Mouse (Mus musculus) stomach, postnatal 0 days (tissue): ENCODE data around the gene Sept6. TPM values are rescaled to one million over a fixed set of nuclear protein-coding genes. Genes with fewer than 3 reads are reported as not detected.

Source experiments
- ATAC-seq: fragments of 200-750 bp; cut with Nextera tagmentation; 2 replicates; pipeline ENCODE4 v1.8.0; 2017; ENCODE audit not compliant: low FRiP score, low TSS enrichment
- DNase-seq: peaks from one replicate; pipeline ENCODE4 v3.0.0-alpha.2; 2016; ENCODE audit warnings: low spot score
- H3K27ac ChIP-seq: fragments of 300-500 bp; sonication (generic); replicated peaks from 2 replicates; pipeline ENCODE4 v1.5.1; 2014; ENCODE audit warnings: mild to moderate bottlenecking, control low read depth
- H3K27me3 ChIP-seq: fragments of 300-500 bp; sonication (generic); 2 replicates; pipeline ENCODE4 v1.6.1; 2014; ENCODE audit warnings: low read length; ENCODE audit not compliant: control insufficient read depth, insufficient read depth
- H3K36me3 ChIP-seq: fragments of 300-500 bp; sonication (generic); 2 replicates; pipeline ENCODE4 v1.6.1; 2014; ENCODE audit warnings: low read length, mixed read lengths; ENCODE audit not compliant: control insufficient read depth, insufficient read depth
- H3K4me1 ChIP-seq: fragments of 300-500 bp; sonication (generic); replicated peaks from 2 replicates; pipeline ENCODE4 v1.6.1; 2014; ENCODE audit warnings: antibody characterized with exemption; ENCODE audit not compliant: control insufficient read depth, insufficient read depth
- H3K4me2 ChIP-seq: fragments of 300-500 bp; sonication (generic); replicated peaks from 2 replicates; pipeline ENCODE4 v1.6.1; 2014; ENCODE audit warnings: low read depth, mild to moderate bottlenecking, control low read depth, moderate library complexity
- H3K4me3 ChIP-seq: fragments of 300-500 bp; sonication (generic); 2 replicates; pipeline ENCODE4 v1.5.1; 2014; ENCODE audit warnings: low read depth, low read length, control low read depth
- H3K9ac ChIP-seq: fragments of 300-500 bp; sonication (generic); 2 replicates; pipeline ENCODE4 v1.6.1; 2014; ENCODE audit warnings: mild to moderate bottlenecking, low read length, control low read depth, mixed read lengths
- H3K9me3 ChIP-seq: fragments of 300-500 bp; sonication (generic); 2 replicates; pipeline ENCODE4 v1.6.1; 2016; ENCODE audit warnings: low read length; ENCODE audit not compliant: control insufficient read depth
- CTCF ChIP-seq: IDR thresholded peaks from 2 replicates; pipeline ENCODE4 v1.5.1; 2016; ENCODE audit warnings: antibody characterized with exemption, low read depth, mild to moderate bottlenecking, moderate library complexity
- EP300 ChIP-seq: optimal IDR thresholded peaks from 2 replicates; pipeline ENCODE3; 2016; ENCODE audit warnings: antibody characterized with exemption
- WGBS: fragments of 180-500 bp; shearing (Covaris S2); extraction: QIAGEN DNeasy Blood & Tissue Kit; methylation state at CpG from one replicate; pipeline ENCODE4 v1.1.7; 2014; 5-methylcytosine and 5-hydroxymethylcytosine counted together
- polyA plus RNA-seq: library from polyadenylated mRNA; unstranded; fragments of >200 nt; fragmentation: Nextera tagmentation; extraction: Ambion mirVana; gene quantifications from 2 replicates; pipeline ENCODE4 v1.2.1, GENCODE M21; 2015

Sept6 gene
- polyA plus RNA-seq, 1 experiment from 2014 or later: 8.1 TPM

- Histone ChIP-seq H3K4me1 (no peaks in the 10 kb centered on the region), H3K36me3 (no peaks in the 10 kb centered on the region), H3K4me3 (no peak overlapping the region), H3K9me3 (no peaks in the 10 kb centered on the region), H3K27me3 (no peaks in the 10 kb centered on the region), H3K9ac (no peak overlapping the region), H3K27ac (no peak overlapping the region), H3K4me2 (no peak overlapping the region)
- TF ChIP-seq CTCF (no peak), EP300 (no peak)
- ATAC-seq: no peak
- WGBS: 59% methylated on average over 4 of the region's 4 CpGs
- no peak for DNase-seq
These were observed 15.3 kb downstream of the Sept6 start for GRCm38 (mm10) chrX:36976272-36976671.

DNA sequence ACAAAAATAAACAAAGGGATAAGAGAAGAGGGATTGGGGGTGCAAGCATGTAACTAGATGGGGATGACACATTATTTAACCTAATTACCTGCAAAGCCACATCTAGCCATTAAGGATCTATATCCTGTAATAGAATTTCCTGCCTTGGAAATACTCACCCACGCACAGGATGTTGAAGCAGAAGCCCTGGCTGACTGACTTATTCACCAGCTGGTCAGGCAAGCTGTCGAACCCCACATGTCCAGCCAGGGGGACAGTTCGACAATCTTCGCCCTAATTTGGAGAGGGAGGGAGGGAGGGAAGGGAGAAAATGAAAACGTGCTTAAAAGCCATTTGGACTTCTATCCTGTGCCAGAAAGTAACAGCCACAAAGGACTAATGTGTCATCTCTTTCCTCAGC, 16.7 kb downstream of the Sept6 start:
- H3K27me3 ChIP-seq: no peaks in the 10 kb centered on the region
- no peak overlapping the region for H3K9ac ChIP-seq
- no peak overlapping the region for H3K4me3 ChIP-seq
- no peaks in the 10 kb centered on the region for H3K4me1 ChIP-seq
- DNase-seq (no peak), ATAC-seq (no peak)
- no peaks in the 10 kb centered on the region for H3K9me3 ChIP-seq
- no peak overlapping the region for H3K4me2 ChIP-seq
- WGBS: 48% methylated on average over 5 of the region's 5 CpGs
- no peak for TF ChIP-seq EP300
- TF ChIP-seq CTCF: no peak
- no peaks in the 10 kb centered on the region for H3K36me3 ChIP-seq
- H3K27ac ChIP-seq: no peak overlapping the region

DNA sequence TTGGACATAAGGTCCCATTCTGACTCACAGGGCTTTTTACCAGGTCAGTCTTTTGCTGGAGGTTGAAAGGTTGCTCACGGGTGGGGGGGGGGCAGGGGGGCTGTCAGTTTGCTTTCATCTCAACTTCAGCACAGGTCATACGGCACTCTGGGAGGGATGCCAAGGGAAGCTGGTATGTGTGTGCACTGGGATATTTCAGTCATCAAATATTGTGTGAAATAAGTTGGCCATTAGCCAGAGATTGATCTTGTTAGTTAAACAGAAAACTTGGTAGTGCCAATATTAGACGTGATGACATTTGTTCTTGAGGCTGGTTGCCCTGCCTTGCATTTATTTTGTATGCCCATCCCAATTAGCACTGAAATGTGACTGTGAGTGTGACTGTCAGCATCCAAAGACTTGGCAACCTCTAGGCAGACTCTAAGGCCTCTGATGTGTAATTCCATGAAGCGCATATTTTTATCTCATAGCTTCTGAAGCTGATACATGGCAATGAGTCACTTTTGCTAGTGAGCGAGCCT, 18.6 kb downstream of the Sept6 start:
- H3K36me3 ChIP-seq: no peaks in the 10 kb centered on the region
- TF ChIP-seq CTCF: no peak
- TF ChIP-seq EP300: no peak
- no peaks in the 10 kb centered on the region for H3K27me3 ChIP-seq
- H3K27ac ChIP-seq: no peak overlapping the region
- no peaks in the 10 kb centered on the region for H3K4me1 ChIP-seq
- WGBS: 49% methylated on average over 5 of the region's 5 CpGs
- DNase-seq (peak; percentile 41), ATAC-seq (no peak)
- H3K9me3 ChIP-seq: no peaks in the 10 kb centered on the region
- no peak overlapping the region for H3K4me2 ChIP-seq
- H3K9ac ChIP-seq: no peak overlapping the region
- H3K4me3 ChIP-seq: no peak overlapping the region

DNA sequence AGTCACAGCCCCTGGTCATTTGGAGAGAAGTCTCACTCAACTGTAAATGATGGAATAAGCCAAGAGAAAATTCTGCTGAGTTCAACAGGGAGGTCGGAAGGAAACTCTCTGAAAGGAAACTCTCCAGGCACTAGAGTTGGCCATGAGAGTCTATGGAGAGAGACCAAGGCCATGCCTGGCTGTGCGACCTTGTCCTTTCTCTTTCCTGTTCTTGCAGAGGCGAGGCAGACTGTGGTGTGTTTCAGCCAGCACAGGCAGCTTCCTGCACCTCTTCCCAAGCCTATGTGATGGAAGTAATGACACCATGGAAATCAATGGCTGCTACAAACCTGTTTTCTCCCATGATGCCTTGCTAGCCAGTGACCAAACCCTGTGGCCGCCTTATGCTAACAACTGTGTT, 20.4 kb downstream of the Sept6 start:
- no peaks in the 10 kb centered on the region for H3K27me3 ChIP-seq
- 75% methylated on average over 4 of the region's 4 CpGs for WGBS

GRCm38 (mm10) chrX:36969501-36969900, 22.1 kb downstream of the Sept6 start:
- H3K27me3 ChIP-seq: no peaks in the 10 kb centered on the region
- ATAC-seq (no peak), DNase-seq (no peak)
- no peak overlapping the region for H3K4me3 ChIP-seq
- H3K36me3 ChIP-seq: no peaks in the 10 kb centered on the region
- no peak overlapping the region for H3K4me2 ChIP-seq
- H3K4me1 ChIP-seq: no peaks in the 10 kb centered on the region
- WGBS: 80% methylated on average over 4 of the region's 4 CpGs
- no peak overlapping the region for H3K9ac ChIP-seq
- no peak for TF ChIP-seq EP300
- TF ChIP-seq CTCF: no peak
- no peaks in the 10 kb centered on the region for H3K9me3 ChIP-seq
- no peak overlapping the region for H3K27ac ChIP-seq

More for the DNA sequence above, 20.4 kb downstream of the Sept6 start:
- H3K9me3 ChIP-seq: no peaks in the 10 kb centered on the region
- TF ChIP-seq CTCF (no peak), EP300 (no peak)
- ATAC-seq (no peak), DNase-seq (no peak)
- H3K36me3 ChIP-seq: no peaks in the 10 kb centered on the region
- H3K4me1 ChIP-seq: no peaks in the 10 kb centered on the region
- H3K9ac ChIP-seq: no peak overlapping the region
- H3K4me2 ChIP-seq: no peak overlapping the region
- no peak overlapping the region for H3K4me3 ChIP-seq
- H3K27ac ChIP-seq: no peak overlapping the region

- no peaks in the 10 kb centered on the region for H3K27me3 ChIP-seq
- no peaks in the 10 kb centered on the region for H3K9me3 ChIP-seq
- no peak for TF ChIP-seq CTCF
- no peak for TF ChIP-seq EP300
- DNase-seq (no peak), ATAC-seq (no peak)
- no peak overlapping the region for H3K27ac ChIP-seq
- H3K4me2 ChIP-seq: no peak overlapping the region
- H3K9ac ChIP-seq: no peak overlapping the region
- no peak overlapping the region for H3K4me3 ChIP-seq
- 73% methylated on average over 2 of the region's 2 CpGs for WGBS
- H3K36me3 ChIP-seq: no peaks in the 10 kb centered on the region
- no peaks in the 10 kb centered on the region for H3K4me1 ChIP-seq
These were observed 34.9 kb downstream of the Sept6 start for GRCm38 (mm10) chrX:36956674-36957073.
